Mouse (Mus musculus) forelimb bud, embryonic 11.5 days (tissue): ENCODE measurements around the gene Dtnbp1.

Experiments
- DNase-seq: peaks from one replicate; pipeline ENCODE4 v3.0.0-alpha.2; 2012; ENCODE audit warnings: low read depth, low spot score

The Dtnbp1 gene

DNA sequence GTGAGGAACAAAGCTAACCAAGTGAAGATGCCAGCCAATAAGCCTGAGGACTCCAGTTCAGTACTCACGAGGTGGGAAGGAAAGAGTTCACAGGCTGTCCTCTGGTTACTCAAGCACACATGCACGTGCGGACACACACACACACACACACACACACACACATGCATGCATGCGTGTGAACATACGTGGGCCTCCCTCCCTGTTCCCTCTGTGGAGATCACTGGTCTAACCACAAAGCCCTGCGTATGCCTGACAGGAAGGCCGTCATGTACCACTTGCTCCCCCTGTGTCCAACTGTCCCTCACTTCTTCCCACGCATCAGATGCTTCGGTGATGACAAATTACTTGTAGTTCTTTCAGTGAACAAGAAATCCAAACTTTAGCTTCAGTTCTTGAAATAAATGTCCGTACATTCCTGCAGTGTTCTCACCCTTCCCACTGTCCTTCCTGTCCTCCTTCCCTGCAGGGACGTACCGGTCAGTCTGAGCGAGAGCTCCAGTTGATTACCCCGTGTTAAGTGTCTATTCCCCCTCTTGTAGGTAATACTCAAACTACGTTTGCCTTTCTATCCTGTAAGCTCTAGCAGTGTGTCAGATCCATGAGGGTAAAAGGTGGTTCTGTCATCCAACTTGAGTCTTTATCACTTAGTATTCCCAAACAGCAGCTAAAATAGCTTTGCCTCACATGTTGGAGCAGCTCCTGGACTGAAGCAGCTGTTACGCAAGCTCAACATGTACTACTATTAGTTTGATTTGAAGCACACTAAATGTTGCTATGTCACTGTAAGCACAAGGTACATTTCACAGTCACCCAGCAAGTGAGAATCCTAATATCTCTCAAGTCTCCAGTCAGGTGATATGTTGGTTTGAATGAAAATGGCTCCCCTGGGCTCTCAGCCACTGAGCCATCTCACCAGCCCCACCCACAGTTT is 53.4 kb downstream of the Dtnbp1 start:
- DNase-seq = no peak

DNA sequence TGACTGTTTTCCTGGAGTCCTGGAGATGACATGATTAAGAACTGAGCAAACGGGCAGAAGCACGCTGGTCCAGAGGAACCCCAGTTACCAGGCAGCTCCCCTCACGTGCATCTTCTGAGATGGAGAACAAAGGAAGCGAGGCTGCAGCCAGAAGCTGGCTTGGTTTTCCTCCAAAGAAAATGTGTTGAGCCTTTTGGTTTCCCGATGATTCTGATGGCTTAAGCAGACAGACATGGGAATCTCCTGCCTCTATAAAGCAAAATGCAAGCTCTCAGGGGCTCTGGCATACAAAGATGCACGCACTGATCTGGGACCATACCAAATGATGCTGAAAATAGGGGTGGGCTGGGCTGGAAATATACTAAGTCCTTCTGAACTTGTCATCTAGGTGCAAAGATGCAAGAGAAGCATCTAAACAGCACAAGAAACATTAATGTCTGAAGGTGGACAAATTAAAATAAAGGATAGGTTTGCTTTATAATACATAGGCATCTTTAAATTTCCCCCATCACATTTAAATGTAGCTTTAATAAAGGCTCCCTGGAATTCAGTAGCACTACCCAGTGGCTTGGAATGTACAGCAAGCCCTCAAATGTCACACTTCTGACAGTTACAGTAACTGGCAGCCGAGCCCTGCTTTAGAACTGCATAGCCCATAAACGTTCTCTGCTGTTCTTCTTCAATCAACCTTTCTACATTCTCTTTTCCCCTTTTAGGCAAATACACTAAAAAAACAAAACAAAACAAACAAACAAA is 54.9 kb downstream of the Dtnbp1 start:
- peak; percentile 40 for DNase-seq

DNA sequence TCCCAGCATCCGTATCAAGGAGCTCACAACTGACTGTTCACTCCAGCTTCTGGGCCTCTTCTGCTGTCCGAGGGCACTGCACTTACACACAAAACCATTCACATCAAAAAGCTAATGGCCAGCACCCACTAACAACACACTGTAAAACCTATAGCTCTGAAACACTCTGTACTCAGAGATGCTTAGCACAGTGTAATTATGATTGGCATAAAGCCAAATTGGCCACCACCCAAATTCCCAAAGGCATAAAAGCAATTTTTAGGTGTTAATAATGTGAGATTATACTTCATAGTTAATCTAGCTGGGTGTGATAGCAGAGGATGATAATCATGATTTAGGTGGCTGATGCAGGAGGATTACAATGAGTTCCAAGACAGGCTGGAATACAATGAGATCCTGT is 58.3 kb downstream of the Dtnbp1 start:
- no peak for DNase-seq

DNA sequence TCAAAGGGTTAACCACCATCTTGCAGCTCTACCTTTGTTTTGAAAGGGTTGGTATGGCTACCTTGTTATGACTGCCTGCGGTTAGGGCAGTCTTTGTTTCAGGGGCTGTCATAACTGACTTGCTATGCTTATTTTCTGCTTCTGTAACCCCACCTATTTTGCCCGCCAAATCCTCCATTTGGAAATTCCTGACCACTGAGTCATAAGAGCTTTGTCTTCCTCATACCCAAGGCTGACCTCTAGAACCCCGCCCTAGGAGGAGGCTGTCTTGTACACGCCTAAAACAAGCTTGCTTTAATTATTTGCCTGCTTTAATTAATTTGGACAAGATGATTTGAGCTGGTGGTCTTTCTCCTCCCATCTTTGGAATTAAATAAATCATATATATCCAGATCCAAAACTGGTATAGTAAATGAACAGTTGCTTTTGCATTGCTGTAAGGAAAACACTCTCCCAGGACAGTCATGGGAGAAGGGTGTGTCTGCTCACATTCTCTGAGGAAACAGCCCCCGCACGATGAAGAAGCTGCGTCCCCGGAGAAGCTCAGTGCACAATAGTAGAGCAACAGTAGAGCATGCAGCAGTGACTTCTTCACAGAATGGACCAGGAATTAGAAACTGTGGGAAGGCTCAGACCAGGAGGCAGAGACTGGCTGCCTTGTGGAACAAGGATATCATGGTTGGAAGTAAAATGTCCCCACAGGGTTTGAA is 62.5 kb downstream of the Dtnbp1 start:
- no peak for DNase-seq

DNA sequence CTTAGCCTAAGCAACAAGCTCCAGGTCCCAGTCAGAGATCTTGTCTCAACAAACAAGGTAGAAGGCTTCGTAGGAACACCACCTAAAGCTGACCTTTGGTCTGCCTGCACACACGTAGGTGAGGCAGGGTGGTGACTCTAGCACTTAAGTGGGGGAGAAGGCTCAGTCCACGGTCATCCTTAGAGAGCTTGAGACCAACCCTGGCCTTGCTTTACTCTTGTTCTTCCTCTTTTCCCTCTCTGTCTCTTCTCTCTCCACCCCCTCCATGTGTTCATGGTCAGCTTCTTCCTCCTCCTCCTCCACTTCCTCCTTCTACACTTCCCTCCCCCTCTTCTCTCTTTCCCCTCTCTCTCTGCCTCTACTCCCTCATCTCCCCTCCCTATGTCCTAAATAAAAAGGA is 64.3 kb downstream of the Dtnbp1 start:
- DNase-seq = no peak

DNA sequence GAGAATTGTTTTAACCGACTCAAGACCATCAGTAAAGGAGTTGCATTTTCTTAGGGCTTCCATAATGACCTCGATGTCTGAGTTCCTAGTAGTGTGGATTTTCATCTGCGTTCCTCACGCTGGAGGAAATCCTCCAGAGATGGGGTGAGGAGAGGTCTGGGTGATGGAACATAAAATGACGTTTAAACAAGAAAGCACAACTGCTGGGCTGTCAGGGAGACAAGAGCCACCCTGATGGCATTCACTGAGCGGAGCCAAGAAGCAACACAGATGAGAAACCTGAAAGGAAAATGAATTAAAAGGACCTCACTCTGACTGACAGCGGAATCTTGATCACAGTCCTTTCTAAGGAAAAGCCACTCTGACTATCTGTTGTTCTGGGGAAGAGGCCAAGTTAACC is 68.4 kb downstream of the Dtnbp1 start:
- DNase-seq = no peak

DNA sequence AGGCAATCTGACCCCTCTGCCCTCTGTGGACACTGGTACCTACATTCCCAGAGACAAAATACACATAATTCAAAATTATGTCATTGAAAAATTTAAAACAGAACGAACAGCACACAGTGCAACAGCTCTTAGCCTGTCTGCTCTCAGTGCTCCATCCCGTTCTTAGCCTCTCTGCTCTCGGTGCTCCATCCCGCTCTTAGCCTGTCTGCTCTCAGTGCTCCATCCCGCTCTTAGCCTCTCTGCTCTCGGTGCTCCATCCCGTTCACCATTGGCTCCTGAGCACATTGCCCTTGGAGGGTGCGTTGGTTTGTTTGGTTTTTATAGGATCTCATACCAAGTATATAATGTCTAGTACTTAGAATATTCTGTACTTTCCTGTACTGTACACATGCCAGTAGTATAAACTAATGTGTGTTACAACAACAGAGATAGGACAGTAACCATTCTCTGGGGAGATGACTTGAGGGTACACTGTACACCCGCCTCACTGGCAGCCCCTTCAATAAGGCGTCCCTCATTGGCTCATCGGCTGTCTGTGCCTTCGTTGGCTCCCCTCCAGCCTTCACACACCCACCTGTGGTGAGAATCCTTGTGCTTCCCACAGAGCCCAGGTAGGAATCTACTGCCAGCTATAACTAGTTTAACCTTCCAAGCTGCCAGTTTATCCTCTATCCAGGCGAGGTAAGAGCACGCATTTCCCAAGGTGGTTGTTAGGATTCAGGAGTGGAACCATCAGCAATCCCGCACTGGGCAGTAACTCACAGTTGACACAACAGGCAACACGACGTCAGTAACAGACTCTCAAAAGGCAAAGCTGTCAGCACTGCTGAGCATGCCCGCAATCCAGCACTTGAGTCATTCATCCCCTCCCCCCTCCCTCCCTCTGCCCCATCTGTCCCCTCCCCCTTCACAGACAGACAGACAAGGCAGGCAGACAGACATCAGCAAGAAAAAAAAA is 69.4 kb downstream of the Dtnbp1 start:
- DNase-seq = no peak

DNA sequence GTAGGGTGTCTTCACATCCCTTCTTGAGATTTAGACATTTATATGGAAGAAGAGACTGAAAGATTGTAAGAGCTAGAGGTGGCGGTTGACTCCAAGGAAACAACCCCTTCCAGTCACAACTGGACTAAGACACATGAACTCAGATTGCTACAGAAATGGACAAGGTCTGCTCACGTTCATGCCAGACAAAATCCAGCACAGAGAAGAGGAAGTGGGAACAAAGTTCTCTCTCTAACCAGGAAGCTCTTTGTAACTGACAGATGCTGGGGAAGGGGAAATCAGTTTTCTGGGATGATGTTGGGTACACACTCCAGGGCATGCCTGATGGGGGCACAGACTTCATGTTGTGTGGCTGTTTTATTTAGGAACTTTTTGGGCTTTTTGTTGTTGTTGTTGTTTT is 75.6 kb downstream of the Dtnbp1 start:
- no peak for DNase-seq

DNA sequence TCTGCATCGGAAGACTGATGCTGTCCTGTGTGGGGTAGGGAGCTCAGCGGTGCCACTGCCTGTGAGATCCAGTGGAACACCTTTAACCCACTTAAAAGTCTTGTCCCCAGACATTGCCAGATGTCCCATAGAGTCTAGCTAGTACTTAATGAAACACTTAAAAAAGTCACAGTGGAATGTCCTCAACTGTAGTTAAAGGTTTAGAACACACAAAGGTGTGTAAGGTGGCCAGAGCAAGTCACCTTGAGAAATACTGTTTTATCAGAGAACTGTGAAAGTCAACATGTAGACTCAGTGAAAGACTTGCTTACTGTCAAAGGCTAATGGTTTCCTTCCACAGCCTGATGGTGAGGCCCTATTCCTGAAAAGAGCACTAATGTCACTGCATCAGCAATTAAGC is 76.8 kb downstream of the Dtnbp1 start:
- no peak for DNase-seq

DNA sequence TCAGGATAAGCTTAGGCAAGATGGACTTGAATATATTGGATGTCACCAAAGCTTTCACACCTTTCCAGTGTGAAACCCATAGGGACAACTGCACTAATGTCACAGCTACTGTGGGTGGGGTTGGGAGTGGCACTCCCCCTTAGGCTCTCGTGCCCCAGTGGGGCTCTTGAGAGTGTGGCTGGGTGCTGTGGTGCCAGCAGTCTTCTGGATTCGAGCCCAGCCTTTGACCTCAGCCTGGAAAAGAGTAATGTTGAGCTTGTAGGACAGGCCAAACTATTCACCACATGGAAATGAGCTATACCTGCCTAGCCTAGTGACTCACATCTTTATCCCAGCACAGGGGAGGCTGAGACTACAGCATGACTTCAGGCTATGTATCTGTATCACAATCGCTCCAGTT is 77.9 kb downstream of the Dtnbp1 start:
- no peak for DNase-seq

DNA sequence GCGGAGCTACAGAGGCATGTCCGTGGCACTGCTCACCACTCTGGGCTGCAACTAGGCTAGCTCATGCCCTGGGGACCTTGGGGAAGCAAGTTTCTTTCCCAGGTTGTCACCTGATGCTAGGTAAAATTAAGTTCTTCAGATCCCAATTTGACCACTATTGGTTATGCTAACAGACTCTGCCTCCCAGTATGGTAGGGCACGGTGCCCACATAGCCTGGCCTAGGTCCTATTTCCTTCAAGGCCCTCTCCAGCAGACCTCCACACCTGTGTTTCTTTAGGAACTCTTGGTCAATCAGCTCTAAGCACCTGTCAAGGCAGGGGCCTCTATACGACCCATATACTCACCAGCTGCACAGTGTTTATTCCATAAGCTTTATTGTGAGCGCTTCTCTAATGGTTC is 80.2 kb downstream of the Dtnbp1 start:
- DNase-seq = no peak

DNA sequence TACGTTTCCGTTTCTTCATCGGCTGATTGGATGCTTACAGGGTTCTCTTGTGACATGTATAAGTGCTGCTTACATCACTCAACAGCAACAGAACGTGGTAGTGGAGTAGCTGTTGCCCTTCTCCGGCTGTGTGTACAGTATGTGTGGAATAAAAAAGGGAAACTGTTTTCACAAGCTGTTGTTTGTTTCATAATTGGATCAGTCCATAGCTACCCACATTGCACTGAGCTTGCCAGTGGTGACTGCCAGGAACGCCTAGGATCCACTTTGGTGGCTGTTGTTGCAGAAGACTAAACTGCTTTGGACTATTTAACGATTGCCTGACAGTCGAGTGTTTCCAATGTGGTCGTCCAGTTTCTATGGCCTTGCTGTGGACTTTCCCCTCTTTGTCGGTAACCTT is 80.9 kb downstream of the Dtnbp1 start:
- no peak for DNase-seq

DNA sequence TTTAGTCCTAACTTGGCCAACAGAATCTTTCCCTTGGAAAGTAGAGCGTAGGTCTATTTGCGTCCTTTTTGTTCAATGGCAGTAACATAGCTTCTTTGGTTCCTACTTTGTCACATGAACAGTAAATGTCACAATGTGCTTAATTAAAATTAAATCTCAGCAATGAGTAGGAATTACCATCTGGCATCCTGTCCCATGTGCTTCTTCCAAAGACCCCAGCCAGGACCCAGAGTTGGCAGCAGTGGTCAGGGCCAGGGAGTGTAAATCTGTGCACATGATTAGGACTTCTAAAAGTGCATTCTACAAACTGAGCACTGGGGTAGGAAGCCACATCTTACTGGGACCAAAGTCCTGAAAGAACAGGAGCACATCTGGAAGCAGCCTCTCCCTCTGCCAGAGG is 83.7 kb downstream of the Dtnbp1 start:
- no peak for DNase-seq

DNA sequence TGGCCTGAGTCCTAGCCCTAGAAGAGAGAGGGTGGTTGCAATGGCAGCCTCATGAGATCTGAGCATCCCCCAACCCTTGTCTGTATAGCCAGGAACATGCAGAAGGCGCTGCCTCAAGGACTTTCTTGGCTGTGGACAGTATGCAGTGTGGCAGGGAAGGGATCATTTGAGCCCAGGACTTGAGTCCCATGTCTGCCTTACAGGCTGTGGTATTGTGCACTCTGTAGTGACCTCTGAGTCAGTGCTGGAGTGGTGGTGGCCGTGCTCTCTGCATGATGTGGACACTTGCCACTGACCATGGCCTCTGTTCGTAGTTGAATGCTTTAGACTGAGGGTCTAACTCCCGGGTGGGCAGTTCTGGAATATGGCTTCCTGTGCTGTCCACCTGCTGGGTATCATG is 84.7 kb downstream of the Dtnbp1 start:
- no peak for DNase-seq

DNA sequence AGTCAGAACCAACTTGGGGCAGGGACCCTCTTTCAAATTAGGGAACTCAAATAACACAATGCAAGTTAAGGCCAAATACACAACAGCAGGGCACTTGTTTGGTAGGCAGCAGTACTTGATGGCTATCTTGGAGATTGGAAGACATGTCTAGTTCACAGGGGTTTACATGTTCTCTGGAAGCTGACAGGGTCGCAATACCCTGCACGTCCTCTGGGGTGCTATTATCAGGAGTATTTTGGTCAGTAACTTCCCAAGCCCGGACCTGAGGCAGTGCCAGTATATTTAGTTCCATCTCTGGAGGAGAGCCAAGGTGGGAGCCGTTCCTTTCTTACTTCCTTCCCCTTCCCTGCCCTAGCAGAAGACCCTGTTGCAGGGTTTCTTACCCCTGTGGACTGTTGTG is 86.0 kb downstream of the Dtnbp1 start:
- no peak for DNase-seq

DNA sequence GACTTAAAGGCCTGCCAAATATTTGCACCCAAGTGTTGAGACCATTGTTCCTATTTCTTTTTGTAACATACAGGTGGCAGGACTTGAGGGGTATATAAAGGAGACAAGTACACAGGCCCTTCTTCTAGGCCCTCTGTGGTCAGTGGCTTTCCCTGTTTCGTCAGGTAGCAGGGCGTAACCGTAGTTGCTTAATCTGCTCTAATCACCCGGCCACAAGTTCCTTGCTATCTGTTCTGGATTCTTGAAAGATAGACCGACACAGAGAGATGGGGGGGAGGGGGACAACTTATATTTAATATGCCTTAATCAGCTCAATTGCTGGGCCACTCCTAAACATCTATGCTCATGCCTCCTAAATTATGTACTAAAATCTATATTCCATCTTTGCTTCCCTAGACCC is 86.6 kb downstream of the Dtnbp1 start:
- DNase-seq = no peak

DNA sequence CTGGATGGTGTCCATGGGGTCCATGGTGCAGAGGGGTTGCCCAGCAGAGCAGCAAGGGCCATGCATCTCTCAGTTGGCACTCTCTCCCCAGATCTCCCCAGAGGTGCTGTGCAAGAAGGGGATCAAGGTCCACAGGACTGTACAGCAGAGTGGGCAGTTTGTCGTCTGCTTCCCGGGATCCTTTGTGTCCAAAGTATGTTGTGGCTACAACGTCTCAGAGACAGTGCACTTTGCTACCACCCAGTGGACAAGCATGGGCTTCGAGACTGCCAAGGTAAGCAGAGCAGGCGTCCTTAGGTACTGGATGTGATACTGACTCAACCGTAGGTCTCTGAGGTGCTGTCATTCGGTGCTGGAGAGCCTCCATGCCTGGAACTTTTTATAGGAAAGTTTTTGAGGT is 88.4 kb downstream of the Dtnbp1 start:
- DNase-seq = no peak

DNA sequence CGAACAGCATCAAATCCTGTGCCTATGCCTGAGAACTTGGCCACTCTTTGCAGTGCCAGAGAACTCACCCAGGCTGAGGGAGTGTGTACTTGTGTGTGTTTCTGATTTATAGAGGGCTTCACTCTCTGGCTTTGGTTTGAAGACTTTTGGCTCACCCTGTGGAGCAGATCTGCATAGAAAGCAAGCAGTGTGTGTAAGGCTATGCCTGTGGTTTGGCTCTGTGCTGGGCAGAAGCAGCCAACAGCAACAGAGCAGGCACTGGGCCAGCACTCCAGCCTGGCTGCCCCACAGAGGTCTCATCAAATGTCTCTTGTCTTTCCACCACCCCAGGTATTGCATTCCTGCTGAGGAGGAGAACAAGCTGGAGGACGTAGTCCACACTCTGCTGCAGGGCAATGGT is 89.1 kb downstream of the Dtnbp1 start:
- DNase-seq = no peak

DNA sequence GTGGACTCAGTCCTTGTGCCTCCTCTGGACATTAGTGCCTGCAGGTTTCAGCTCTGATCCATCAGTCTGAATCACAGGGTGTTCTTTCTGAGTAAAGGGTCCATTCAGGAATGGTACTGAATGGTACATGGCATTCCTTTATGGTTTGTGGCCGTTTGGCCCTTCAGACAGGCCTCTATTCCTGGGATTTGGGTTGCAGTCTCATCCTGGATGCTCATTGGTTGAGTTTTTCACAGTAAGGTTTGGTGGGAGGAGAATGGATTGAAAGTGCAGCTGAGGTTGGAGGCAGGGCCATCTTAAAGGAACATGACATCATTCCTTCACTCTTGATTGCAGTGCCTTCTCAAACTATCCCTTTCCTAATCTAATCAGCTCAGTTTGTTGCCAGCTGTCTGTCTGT is 93.2 kb downstream of the Dtnbp1 start:
- DNase-seq = no peak

DNA sequence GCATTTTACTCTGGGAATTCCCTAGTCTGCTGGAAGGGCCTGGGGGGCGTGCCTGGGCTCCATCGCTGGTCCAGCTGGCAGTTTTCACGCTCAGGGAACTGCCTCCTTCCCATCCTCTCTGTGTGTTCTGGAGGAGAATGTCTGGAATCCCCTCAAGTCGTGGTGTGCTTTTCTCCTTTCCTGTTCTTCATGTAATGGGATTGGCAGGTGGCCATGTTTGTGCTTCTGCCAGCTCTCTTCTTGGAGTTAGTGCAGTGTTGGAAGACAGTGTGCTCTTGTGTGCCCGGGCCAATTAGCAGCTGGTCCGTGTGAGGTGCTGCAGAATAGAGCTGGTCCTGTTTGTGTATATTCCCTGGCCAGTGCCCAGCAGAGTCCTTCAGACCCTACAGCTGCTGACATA is 94.2 kb downstream of the Dtnbp1 start:
- no peak for DNase-seq

DNA sequence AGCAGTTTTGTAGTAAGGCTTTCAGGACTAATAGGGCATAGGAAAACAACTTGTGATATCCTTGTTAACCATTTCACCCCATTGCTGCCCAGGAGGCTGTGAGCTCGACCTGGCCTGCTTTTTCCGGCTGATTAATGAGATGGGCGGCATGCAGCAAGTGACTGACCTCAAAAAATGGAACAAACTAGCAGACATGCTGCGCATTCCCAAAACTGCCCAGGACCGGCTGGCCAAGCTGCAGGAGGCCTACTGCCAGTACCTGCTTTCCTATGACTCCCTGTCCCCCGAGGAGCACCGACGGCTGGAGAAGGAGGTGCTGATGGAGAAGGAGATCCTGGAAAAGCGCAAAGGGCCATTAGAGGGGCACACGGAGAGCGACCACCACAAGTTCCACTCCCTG is 95.8 kb downstream of the Dtnbp1 start:
- DNase-seq = no peak
